Mouse (Mus musculus): ENCODE results near the gene Lhpp. TPM values are rescaled to one million over a fixed set of nuclear protein-coding genes. Genes with fewer than 3 reads are reported as not detected.

The Lhpp gene
- polyA plus RNA-seq, 1 experiment from 2014 or later = 46.6 TPM

DNA sequence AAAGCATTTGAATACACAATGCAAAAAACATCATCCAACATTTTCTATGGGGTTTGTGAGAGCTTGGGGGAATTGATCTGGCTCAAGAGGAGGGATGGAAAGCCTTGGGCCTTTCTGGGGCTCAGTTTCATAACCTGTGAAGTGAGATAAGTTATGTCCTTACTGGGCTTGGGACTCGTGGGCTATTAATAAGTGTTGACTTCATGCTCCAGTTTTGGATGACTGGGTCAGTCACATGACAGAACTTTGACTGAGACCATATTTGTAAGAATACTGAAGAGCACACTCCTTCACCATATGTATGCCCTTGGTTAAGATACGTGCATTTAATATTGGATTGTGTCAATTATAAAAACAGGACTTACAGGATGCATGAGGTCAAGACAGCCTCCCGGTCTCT lies 17.0 kb downstream of the Lhpp start:
- DNase-seq (ENCODE audit: low spot score) = no peak
- 92% methylated on average over 3 of the region's 3 CpGs for WGBS
- Histone ChIP-seq H3K4me2 (replicated peaks) (no peak overlapping the region), H3K9ac (no peak overlapping the region), H3K9me3 (ENCODE audit: control insufficient read depth, low read length) (no peaks in the 10 kb centered on the region), H3K36me3 (replicated peaks; ENCODE audit: control insufficient read depth, insufficient read depth) (no peaks in the 10 kb centered on the region), H3K4me3 (replicated peaks; ENCODE audit: low read length) (no peak overlapping the region), H3K27me3 (ENCODE audit: control insufficient read depth, insufficient read depth, low read length) (no peaks in the 10 kb centered on the region), H3K27ac (no peak overlapping the region), H3K4me1 (replicated peaks; ENCODE audit: control insufficient read depth, insufficient read depth, low read length) (no peaks in the 10 kb centered on the region)
- no peak for ATAC-seq (ENCODE audit: low FRiP score)

DNA sequence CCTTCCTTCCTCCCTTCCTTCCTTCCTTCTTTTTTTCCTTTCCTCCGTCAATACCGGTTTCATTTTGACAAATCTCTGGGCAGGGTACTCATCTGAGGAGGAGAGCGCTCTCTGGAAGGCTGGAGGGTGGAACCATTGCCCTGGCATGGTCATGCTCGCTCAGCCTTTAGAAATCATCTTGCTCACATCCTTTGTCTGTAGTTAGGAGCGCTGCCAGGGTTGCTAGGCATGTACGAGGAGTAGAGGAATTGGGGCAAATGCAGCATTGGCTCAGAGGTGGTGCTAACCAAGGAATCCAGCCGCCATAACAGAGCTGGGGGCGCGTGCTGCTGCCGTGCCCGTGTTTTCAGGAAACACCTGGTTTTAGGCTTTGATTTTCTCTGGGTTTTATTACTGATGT lies 20.9 kb downstream of the Lhpp start:
- H3K27me3 ChIP-seq (ENCODE audit: control insufficient read depth, insufficient read depth, low read length) = no peaks in the 10 kb centered on the region
- WGBS = 62% methylated on average over 11 of the region's 11 CpGs
- no peak overlapping the region for H3K27ac ChIP-seq
- H3K4me2 ChIP-seq (replicated peaks) = no peak overlapping the region
- ATAC-seq (ENCODE audit: low FRiP score) (peak; percentile 60; the same call in 1 of the 2 replicates), DNase-seq (ENCODE audit: low spot score) (peak; percentile 48)
- no peaks in the 10 kb centered on the region for H3K36me3 ChIP-seq (replicated peaks; ENCODE audit: control insufficient read depth, insufficient read depth)
- no peaks in the 10 kb centered on the region for H3K4me1 ChIP-seq (replicated peaks; ENCODE audit: control insufficient read depth, insufficient read depth, low read length)
- no peak overlapping the region for H3K4me3 ChIP-seq (replicated peaks; ENCODE audit: low read length)
- no peak overlapping the region for H3K9ac ChIP-seq
- no peaks in the 10 kb centered on the region for H3K9me3 ChIP-seq (ENCODE audit: control insufficient read depth, low read length)

DNA sequence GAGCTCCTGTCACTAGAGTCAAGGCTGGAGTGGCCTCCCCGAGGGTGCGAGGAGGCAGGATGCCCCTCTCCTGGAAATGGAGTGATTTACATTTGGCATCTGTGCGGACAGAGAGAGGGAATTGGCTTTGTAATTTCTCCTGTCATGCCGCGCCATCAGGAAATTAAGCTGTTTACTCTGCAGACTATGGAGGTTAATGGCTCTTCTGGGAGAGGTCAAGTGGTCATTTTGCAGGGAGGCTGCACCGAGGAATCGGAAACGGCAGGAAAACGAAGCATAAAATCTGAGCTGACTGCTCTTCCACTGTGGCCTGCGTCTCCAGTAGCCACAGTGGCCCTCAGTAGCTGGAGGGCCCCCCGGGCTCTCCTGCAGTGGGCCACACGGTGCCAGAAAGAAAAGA lies 26.9 kb downstream of the Lhpp start:
- ATAC-seq (ENCODE audit: low FRiP score) (no peak), DNase-seq (ENCODE audit: low spot score) (no peak)
- 28% methylated on average over 12 of the region's 12 CpGs for WGBS
- H3K4me1 ChIP-seq (replicated peaks; ENCODE audit: control insufficient read depth, insufficient read depth, low read length) = peaks cover 5% of the 10 kb centered on the region; the same call in 1 of the 2 replicates
- H3K27ac ChIP-seq = no peak overlapping the region
- H3K27me3 ChIP-seq (ENCODE audit: control insufficient read depth, insufficient read depth, low read length) = no peaks in the 10 kb centered on the region
- H3K4me2 ChIP-seq (replicated peaks) = no peak overlapping the region
- H3K36me3 ChIP-seq (replicated peaks; ENCODE audit: control insufficient read depth, insufficient read depth) = no peaks in the 10 kb centered on the region
- no peaks in the 10 kb centered on the region for H3K9me3 ChIP-seq (ENCODE audit: control insufficient read depth, low read length)
- H3K9ac ChIP-seq = no peak overlapping the region
- no peak overlapping the region for H3K4me3 ChIP-seq (replicated peaks; ENCODE audit: low read length)

DNA sequence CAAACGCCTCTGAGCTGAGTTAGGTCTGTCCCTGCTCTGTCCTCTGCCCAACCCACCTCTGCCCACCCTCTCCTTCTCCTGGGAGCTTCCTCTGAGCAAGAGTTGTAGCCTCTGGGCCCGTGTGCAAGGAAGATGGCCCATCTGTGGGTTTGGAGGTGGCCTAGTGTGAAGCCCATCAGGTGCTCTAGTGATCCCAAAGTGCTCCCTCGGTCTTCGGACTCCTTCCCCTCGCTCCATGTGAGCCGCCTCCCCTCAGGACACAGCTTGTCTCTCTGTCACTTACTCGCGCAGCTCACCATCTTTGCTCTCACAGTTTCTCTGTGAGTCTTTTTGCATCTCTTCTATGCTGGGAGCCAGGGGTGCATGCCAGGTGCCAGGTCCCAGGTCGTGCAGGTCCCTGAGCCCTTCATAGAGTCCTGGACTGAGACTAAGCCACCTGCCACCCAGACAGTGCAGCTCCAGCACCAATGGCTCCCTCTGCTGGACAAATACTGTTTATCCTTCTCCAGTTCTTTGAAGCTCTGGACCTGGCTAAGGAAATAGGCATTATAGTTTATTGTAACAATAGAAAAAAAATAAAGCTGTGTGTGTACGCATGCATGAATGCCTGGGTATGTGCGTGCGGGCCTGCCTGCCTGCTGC lies 28.1 kb downstream of the Lhpp start:
- no peak for ATAC-seq (ENCODE audit: low FRiP score)
- no peaks in the 10 kb centered on the region for H3K27me3 ChIP-seq (ENCODE audit: control insufficient read depth, insufficient read depth, low read length)

DNA sequence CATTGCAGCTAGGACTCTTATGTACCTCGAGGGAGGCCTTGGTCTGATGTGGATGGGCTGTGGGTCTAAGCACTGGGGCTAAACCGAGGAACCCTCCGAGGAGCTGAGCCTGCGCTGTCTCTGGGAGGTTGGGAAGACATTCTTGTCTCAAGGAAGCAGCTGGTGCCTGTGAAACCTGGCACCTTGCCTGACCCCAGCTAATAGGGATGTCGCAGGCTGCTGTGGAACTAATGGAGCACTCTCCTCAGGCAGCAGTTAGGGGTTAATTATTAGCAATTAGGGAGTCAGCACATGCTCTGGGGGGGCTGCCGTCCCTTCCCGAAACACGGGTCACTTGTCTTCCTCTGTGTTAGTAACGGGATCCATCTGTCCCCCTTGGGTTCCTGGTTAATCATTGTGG lies 30.5 kb downstream of the Lhpp start:
- WGBS = 18% methylated on average over 9 of the region's 9 CpGs
- H3K27me3 ChIP-seq (ENCODE audit: control insufficient read depth, insufficient read depth, low read length) = no peaks in the 10 kb centered on the region
- no peak overlapping the region for H3K4me3 ChIP-seq (replicated peaks; ENCODE audit: low read length)
- H3K36me3 ChIP-seq (replicated peaks; ENCODE audit: control insufficient read depth, insufficient read depth) = no peaks in the 10 kb centered on the region
- peak; percentile 31; the same call in 1 of the 2 replicates for ATAC-seq (ENCODE audit: low FRiP score)
- H3K4me2 ChIP-seq (replicated peaks) = no peak overlapping the region
- H3K9me3 ChIP-seq (ENCODE audit: control insufficient read depth, low read length) = no peaks in the 10 kb centered on the region
- H3K9ac ChIP-seq = no peak overlapping the region
- peaks cover 5% of the 10 kb centered on the region; the same call in 1 of the 2 replicates for H3K4me1 ChIP-seq (replicated peaks; ENCODE audit: control insufficient read depth, insufficient read depth, low read length)
- no peak overlapping the region for H3K27ac ChIP-seq
- DNase-seq (ENCODE audit: low spot score) = no peak

More for the DNA sequence above, 28.1 kb downstream of the Lhpp start:
- Histone ChIP-seq H3K9ac (no peak overlapping the region), H3K4me1 (replicated peaks; ENCODE audit: control insufficient read depth, insufficient read depth, low read length) (peaks cover 5% of the 10 kb centered on the region; the same call in 1 of the 2 replicates), H3K9me3 (ENCODE audit: control insufficient read depth, low read length) (no peaks in the 10 kb centered on the region), H3K4me3 (replicated peaks; ENCODE audit: low read length) (no peak overlapping the region), H3K27ac (no peak overlapping the region), H3K36me3 (replicated peaks; ENCODE audit: control insufficient read depth, insufficient read depth) (no peaks in the 10 kb centered on the region), H3K4me2 (replicated peaks) (no peak overlapping the region)
- peak; percentile 78 for DNase-seq (ENCODE audit: low spot score)
- WGBS = 57% methylated on average over 12 of the region's 12 CpGs

DNA sequence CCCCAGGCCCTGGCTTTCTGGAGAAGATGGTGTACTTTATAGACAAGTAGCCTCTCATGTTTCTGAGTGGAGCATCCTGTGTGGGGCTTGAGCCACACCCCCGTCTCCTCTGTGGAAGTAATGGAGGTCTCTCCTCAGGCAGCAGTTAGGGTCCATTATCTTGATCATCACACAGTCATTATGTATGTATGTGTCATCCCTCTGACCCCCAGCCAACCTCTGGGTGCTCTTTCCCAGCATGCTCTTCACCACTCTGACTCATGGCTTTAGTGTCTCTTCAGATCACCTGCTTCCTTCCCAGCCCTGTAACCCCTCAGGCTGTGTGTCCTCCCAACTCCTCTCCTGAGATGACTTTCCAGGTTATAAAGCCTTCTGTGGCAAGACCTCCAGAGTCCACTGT lies 31.2 kb downstream of the Lhpp start:
- Histone ChIP-seq H3K27me3 (ENCODE audit: control insufficient read depth, insufficient read depth, low read length) (no peaks in the 10 kb centered on the region), H3K9ac (no peak overlapping the region), H3K27ac (no peak overlapping the region), H3K4me3 (replicated peaks; ENCODE audit: low read length) (no peak overlapping the region), H3K36me3 (replicated peaks; ENCODE audit: control insufficient read depth, insufficient read depth) (no peaks in the 10 kb centered on the region), H3K4me2 (replicated peaks) (no peak overlapping the region), H3K4me1 (replicated peaks; ENCODE audit: control insufficient read depth, insufficient read depth, low read length) (peaks cover 5% of the 10 kb centered on the region; the same call in 1 of the 2 replicates), H3K9me3 (ENCODE audit: control insufficient read depth, low read length) (no peaks in the 10 kb centered on the region)
- DNase-seq (ENCODE audit: low spot score) (no peak), ATAC-seq (ENCODE audit: low FRiP score) (no peak)
- 88% methylated on average over 1 of the region's 1 CpGs for WGBS

DNA sequence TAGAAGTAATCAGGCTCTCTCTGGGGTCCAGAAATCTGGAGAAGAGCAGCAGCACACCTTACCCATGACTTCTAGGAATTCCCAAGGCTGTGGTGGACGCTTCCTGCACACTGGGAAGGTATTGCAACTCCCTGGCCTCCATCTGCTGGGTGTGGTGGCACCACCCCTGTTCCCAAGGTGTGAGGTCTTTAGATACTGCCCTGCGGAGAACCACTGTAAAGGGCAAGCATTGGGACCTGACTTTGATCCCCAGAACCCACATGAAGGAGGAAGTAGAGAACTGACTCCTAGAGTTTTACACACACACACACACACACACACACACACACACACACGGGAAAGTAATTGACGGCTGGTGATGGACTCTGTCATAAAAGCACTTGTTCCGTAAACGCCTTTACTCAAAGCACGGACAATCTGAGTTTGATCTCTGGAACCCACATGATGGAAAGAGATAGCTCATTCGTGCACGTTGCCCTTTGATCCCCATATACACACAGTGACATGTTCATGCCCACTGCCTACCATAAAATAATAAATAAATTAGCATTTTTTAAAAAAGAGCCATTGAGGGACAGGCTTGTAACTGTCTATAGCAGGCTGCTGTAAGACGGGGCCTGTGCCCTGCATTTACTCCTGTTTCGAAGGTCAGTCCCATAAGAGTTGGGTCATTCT lies 34.3 kb downstream of the Lhpp start:
- 86% methylated on average over 11 of the region's 11 CpGs for WGBS
- H3K4me1 ChIP-seq (replicated peaks; ENCODE audit: control insufficient read depth, insufficient read depth, low read length) = no peaks in the 10 kb centered on the region; the same call in 1 of the 2 replicates
- H3K36me3 ChIP-seq (replicated peaks; ENCODE audit: control insufficient read depth, insufficient read depth) = no peaks in the 10 kb centered on the region
- H3K4me2 ChIP-seq (replicated peaks) = no peak overlapping the region
- H3K27me3 ChIP-seq (ENCODE audit: control insufficient read depth, insufficient read depth, low read length) = no peaks in the 10 kb centered on the region
- DNase-seq (ENCODE audit: low spot score) (no peak), ATAC-seq (ENCODE audit: low FRiP score) (no peak)
- no peak overlapping the region for H3K27ac ChIP-seq
- no peak overlapping the region for H3K9ac ChIP-seq
- no peak overlapping the region for H3K4me3 ChIP-seq (replicated peaks; ENCODE audit: low read length)
- no peaks in the 10 kb centered on the region for H3K9me3 ChIP-seq (ENCODE audit: control insufficient read depth, low read length)

DNA sequence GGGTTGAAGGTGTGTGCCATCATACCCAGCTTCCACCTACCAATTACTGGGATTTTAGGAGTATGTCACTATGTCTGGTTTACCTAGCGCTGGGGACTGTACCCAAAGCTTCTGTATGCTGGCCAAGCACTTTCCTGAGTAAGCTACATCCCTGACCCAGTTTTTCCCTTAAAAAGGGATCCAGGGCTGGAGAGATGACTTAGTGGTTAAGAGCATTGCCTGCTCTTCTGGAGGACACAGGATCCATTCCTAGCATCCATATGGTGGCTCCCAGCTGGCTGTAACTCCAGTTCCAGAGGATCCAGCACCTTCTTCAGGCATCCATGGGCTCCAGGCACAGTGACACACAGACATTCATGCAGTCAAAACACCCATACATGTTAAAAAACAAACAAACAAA lies 36.1 kb downstream of the Lhpp start:
- 100% methylated on average over 1 of the region's 1 CpGs for WGBS
- no peak overlapping the region for H3K9ac ChIP-seq
- no peak for ATAC-seq (ENCODE audit: low FRiP score)
- H3K27me3 ChIP-seq (ENCODE audit: control insufficient read depth, insufficient read depth, low read length) = no peaks in the 10 kb centered on the region
- no peak overlapping the region for H3K4me2 ChIP-seq (replicated peaks)
- no peak for DNase-seq (ENCODE audit: low spot score)
- no peaks in the 10 kb centered on the region for H3K9me3 ChIP-seq (ENCODE audit: control insufficient read depth, low read length)
- H3K27ac ChIP-seq = no peak overlapping the region
- no peak overlapping the region for H3K4me3 ChIP-seq (replicated peaks; ENCODE audit: low read length)
- H3K4me1 ChIP-seq (replicated peaks; ENCODE audit: control insufficient read depth, insufficient read depth, low read length) = no peaks in the 10 kb centered on the region; the same call in 1 of the 2 replicates
- H3K36me3 ChIP-seq (replicated peaks; ENCODE audit: control insufficient read depth, insufficient read depth) = no peaks in the 10 kb centered on the region

DNA sequence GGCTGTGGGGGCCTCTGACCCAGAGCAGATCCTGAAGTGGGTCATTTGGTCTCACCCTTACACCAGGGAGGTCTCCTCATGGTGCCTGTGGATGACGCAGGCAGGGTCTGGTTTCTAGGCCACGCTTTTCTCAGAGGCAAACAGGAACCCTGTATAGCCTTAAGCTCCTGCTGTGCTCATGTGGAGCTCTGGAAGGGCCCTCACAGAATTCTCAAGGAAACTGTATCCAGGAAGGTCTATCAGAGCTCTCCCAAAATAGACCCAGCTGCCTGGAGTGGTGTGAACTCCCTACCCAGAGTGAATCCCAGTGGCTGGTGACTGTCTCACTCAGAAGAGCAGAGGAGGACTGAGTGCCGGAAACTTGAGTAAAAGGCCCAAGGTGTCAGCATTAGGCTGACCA lies 44.0 kb downstream of the Lhpp start:
- Histone ChIP-seq H3K4me3 (replicated peaks; ENCODE audit: low read length) (no peak overlapping the region), H3K4me1 (replicated peaks; ENCODE audit: control insufficient read depth, insufficient read depth, low read length) (peaks cover 15% of the 10 kb centered on the region; the same call in 1 of the 2 replicates), H3K27me3 (ENCODE audit: control insufficient read depth, insufficient read depth, low read length) (no peaks in the 10 kb centered on the region), H3K9ac (no peak overlapping the region), H3K36me3 (replicated peaks; ENCODE audit: control insufficient read depth, insufficient read depth) (no peaks in the 10 kb centered on the region), H3K27ac (no peak overlapping the region), H3K9me3 (ENCODE audit: control insufficient read depth, low read length) (no peaks in the 10 kb centered on the region), H3K4me2 (replicated peaks) (no peak overlapping the region)
- DNase-seq (ENCODE audit: low spot score) (no peak), ATAC-seq (ENCODE audit: low FRiP score) (no peak)
- WGBS = 91% methylated on average over 3 of the region's 3 CpGs
